Mouse (Mus musculus) cerebellum, adult 2 months (tissue): Measurements from ENCODE around the gene Fgf12.

Source experiments
- CTCF ChIP-seq: fragments of 200-500 bp; IDR thresholded peaks from 2 replicates; pipeline ENCODE4 v1.5.1; 2011; ENCODE audit warnings: low read depth, mild to moderate bottlenecking, control low read depth, low read length, moderate library complexity, borderline replicate concordance; ENCODE audit not compliant: insufficient read depth
- POLR2A ChIP-seq: fragments of 200-500 bp; IDR thresholded peaks from 2 replicates; pipeline ENCODE4 v1.6.1; 2011; ENCODE audit warnings: low read length, control low read depth, borderline replicate concordance; ENCODE audit not compliant: insufficient read depth

GRCm38 (mm10) chr16:28335025-28335424, 417.8 kb downstream of the Fgf12 start:
- no peak for TF ChIP-seq CTCF
- TF ChIP-seq POLR2A: no peak
